Mouse (Mus musculus) forebrain, embryonic 14.5 days (tissue): Measurements from ENCODE around the gene Cox8a. TPM values are rescaled to one million over a fixed set of nuclear protein-coding genes. Genes with fewer than 3 reads are reported as not detected.
A peak's percentile ranks its signal among the peaks of the same experiment; 100 is the strongest.

Source experiments
- ATAC-seq: fragments of 200-750 bp; cut with Nextera tagmentation; 2 replicates; pipeline ENCODE4 v1.8.0; 2017; ENCODE audit warnings: mild to moderate bottlenecking, moderate library complexity
- DNase-seq: peaks from one replicate; pipeline ENCODE4 v3.0.0-alpha.2; 2015; ENCODE audit warnings: low spot score
- H3K27ac ChIP-seq: fragments of 300-500 bp; sonication (generic); 2 replicates; pipeline ENCODE4 v1.5.1; 2014; ENCODE audit warnings: low read depth, mild to moderate bottlenecking, control low read depth, low read length, moderate library complexity
- H3K27me3 ChIP-seq: fragments of 300-500 bp; sonication (generic); replicated peaks from 2 replicates; pipeline ENCODE4 v1.6.1; 2014; ENCODE audit warnings: low read length, control low read depth, mixed read lengths; ENCODE audit not compliant: control insufficient read depth, insufficient read depth
- H3K36me3 ChIP-seq: fragments of 300-500 bp; sonication (generic); 2 replicates; pipeline ENCODE4 v1.6.1; 2014; ENCODE audit warnings: low read length, control low read depth; ENCODE audit not compliant: control insufficient read depth, insufficient read depth
- H3K4me1 ChIP-seq: fragments of 300-500 bp; sonication (generic); 2 replicates; pipeline ENCODE4 v1.6.1; 2014; ENCODE audit warnings: antibody characterized with exemption, low read length, control low read depth; ENCODE audit not compliant: control insufficient read depth, insufficient read depth
- H3K4me2 ChIP-seq: fragments of 300-500 bp; sonication (generic); 2 replicates; pipeline ENCODE4 v1.6.1; 2014; ENCODE audit warnings: mild to moderate bottlenecking, control low read depth, low read length
- H3K4me3 ChIP-seq: fragments of 300-500 bp; sonication (generic); 2 replicates; pipeline ENCODE4 v1.5.1; 2014; ENCODE audit warnings: low read depth, low read length, control low read depth
- H3K9ac ChIP-seq: fragments of 300-500 bp; sonication (generic); 2 replicates; pipeline ENCODE4 v1.6.1; 2014; ENCODE audit warnings: mild to moderate bottlenecking, low read length, control low read depth, moderate library complexity
- H3K9me3 ChIP-seq: fragments of 300-500 bp; sonication (generic); replicated peaks from 2 replicates; pipeline ENCODE4 v1.6.1; 2016; ENCODE audit warnings: low read length, control low read depth, mixed read lengths; ENCODE audit not compliant: control insufficient read depth
- WGBS: fragments of 180-500 bp; shearing (Covaris S2); extraction: QIAGEN DNeasy Blood & Tissue Kit; methylation state at CpG from one replicate; pipeline ENCODE4 v1.1.7; 2014; 5-methylcytosine and 5-hydroxymethylcytosine counted together
- polyA plus RNA-seq: library from polyadenylated mRNA; unstranded; fragments of >200 nt; fragmentation: Nextera tagmentation; extraction: Ambion mirVana; gene quantifications from 2 replicates; pipeline ENCODE4 v1.2.1, GENCODE M21; 2014

Gene Cox8a
- polyA plus RNA-seq, 1 experiment from 2014 or later: 935 TPM

GRCm38 (mm10) chr19:7197445-7197844 is 20.0 kb downstream of the Cox8a start:
- H3K27ac ChIP-seq: no peak overlapping the region
- no peak for ATAC-seq

GRCm38 (mm10) chr19:7196741-7197270 is 20.6 kb downstream of the Cox8a start:
- ATAC-seq (peak; percentile 15; the same call in 1 of the 2 replicates), DNase-seq (no peak)
- H3K4me2 ChIP-seq: no peak overlapping the region
- H3K4me1 ChIP-seq: peaks cover 12% of the 10 kb centered on the region
- H3K9me3 ChIP-seq: no peaks in the 10 kb centered on the region
- no peak overlapping the region for H3K9ac ChIP-seq
- no peak overlapping the region for H3K27ac ChIP-seq
- H3K36me3 ChIP-seq: peaks cover 48% of the 10 kb centered on the region
- H3K27me3 ChIP-seq: no peaks in the 10 kb centered on the region
- WGBS: 15% methylated on average over 17 of the region's 17 CpGs
- no peak overlapping the region for H3K4me3 ChIP-seq

More at GRCm38 (mm10) chr19:7197445-7197844, 20.0 kb downstream of the Cox8a start:
- Histone ChIP-seq H3K9ac (no peak overlapping the region), H3K36me3 (peaks cover 52% of the 10 kb centered on the region), H3K4me2 (no peak overlapping the region), H3K9me3 (no peaks in the 10 kb centered on the region), H3K27me3 (no peaks in the 10 kb centered on the region), H3K4me3 (no peak overlapping the region), H3K4me1 (peaks cover 6% of the 10 kb centered on the region)
- WGBS: 84% methylated on average over 9 of the region's 9 CpGs
- no peak for DNase-seq

GRCm38 (mm10) chr19:7195900-7196728 is 21.3 kb downstream of the Cox8a start:
- no peaks in the 10 kb centered on the region for H3K9me3 ChIP-seq
- H3K4me3 ChIP-seq: no peak overlapping the region
- H3K27ac ChIP-seq: no peak overlapping the region
- peaks cover 41% of the 10 kb centered on the region for H3K36me3 ChIP-seq
- 14% methylated on average over 33 of the region's 33 CpGs for WGBS
- DNase-seq (peak; percentile 59), ATAC-seq (no peak)
- H3K4me2 ChIP-seq: no peak overlapping the region
- no peak overlapping the region for H3K9ac ChIP-seq
- peaks cover 15% of the 10 kb centered on the region for H3K4me1 ChIP-seq
- no peaks in the 10 kb centered on the region for H3K27me3 ChIP-seq

- no peak overlapping the region for H3K9ac ChIP-seq
- H3K9me3 ChIP-seq: no peaks in the 10 kb centered on the region
- DNase-seq: peak; percentile 71
- 0% methylated on average over 2 of the region's 2 CpGs for WGBS
- no peak overlapping the region for H3K4me2 ChIP-seq
- H3K4me1 ChIP-seq: peaks cover 23% of the 10 kb centered on the region
- ATAC-seq: no peak
- H3K4me3 ChIP-seq: no peak overlapping the region
- H3K36me3 ChIP-seq: peaks cover 8% of the 10 kb centered on the region; the same call in 1 of the 2 replicates
- H3K27ac ChIP-seq: no peak overlapping the region
- no peaks in the 10 kb centered on the region for H3K27me3 ChIP-seq
Observed at GRCm38 (mm10) chr19:7192561-7192967, 24.9 kb downstream of the Cox8a start.

GRCm38 (mm10) chr19:7191639-7192038 is 25.8 kb downstream of the Cox8a start:
- WGBS: 52% methylated on average over 6 of the region's 6 CpGs
- Histone ChIP-seq H3K9me3 (no peaks in the 10 kb centered on the region), H3K27ac (no peak overlapping the region), H3K27me3 (no peaks in the 10 kb centered on the region), H3K4me1 (peaks cover 23% of the 10 kb centered on the region), H3K9ac (no peak overlapping the region), H3K36me3 (no peaks in the 10 kb centered on the region), H3K4me3 (no peak overlapping the region), H3K4me2 (no peak overlapping the region)
- ATAC-seq (no peak), DNase-seq (no peak)

GRCm38 (mm10) chr19:7190986-7191385 is 26.4 kb downstream of the Cox8a start:
- WGBS: 11% methylated on average over 5 of the region's 5 CpGs
- H3K4me3 ChIP-seq: no peak overlapping the region
- no peak overlapping the region for H3K4me2 ChIP-seq
- H3K27ac ChIP-seq: no peak overlapping the region
- H3K27me3 ChIP-seq: no peaks in the 10 kb centered on the region
- ATAC-seq (no peak), DNase-seq (no peak)
- H3K4me1 ChIP-seq: peaks cover 23% of the 10 kb centered on the region
- no peaks in the 10 kb centered on the region for H3K9me3 ChIP-seq
- no peak overlapping the region for H3K9ac ChIP-seq
- no peaks in the 10 kb centered on the region for H3K36me3 ChIP-seq

- H3K4me2 ChIP-seq: no peak overlapping the region
- DNase-seq (no peak), ATAC-seq (no peak)
- no peaks in the 10 kb centered on the region for H3K27me3 ChIP-seq
- H3K9me3 ChIP-seq: no peaks in the 10 kb centered on the region
- H3K9ac ChIP-seq: no peak overlapping the region
- peaks cover 31% of the 10 kb centered on the region for H3K4me1 ChIP-seq
- no peaks in the 10 kb centered on the region for H3K36me3 ChIP-seq
- no peak overlapping the region for H3K27ac ChIP-seq
- WGBS: 83% methylated on average over 4 of the region's 4 CpGs
- no peak overlapping the region for H3K4me3 ChIP-seq
Observed at GRCm38 (mm10) chr19:7189026-7189425, 28.4 kb downstream of the Cox8a start.

- no peaks in the 10 kb centered on the region for H3K27me3 ChIP-seq
- ATAC-seq: no peak
- H3K36me3 ChIP-seq: no peaks in the 10 kb centered on the region
- H3K9ac ChIP-seq: no peak overlapping the region
- H3K9me3 ChIP-seq: no peaks in the 10 kb centered on the region
- DNase-seq: no peak
- peaks cover 39% of the 10 kb centered on the region for H3K4me1 ChIP-seq
- WGBS: 56% methylated on average over 5 of the region's 5 CpGs
- H3K27ac ChIP-seq: no peak overlapping the region
- H3K4me2 ChIP-seq: no peak overlapping the region
- H3K4me3 ChIP-seq: no peak overlapping the region
Observed at GRCm38 (mm10) chr19:7187157-7187556, 30.3 kb downstream of the Cox8a start.

GRCm38 (mm10) chr19:7185715-7186291 is 31.6 kb downstream of the Cox8a start:
- Histone ChIP-seq H3K9me3 (no peaks in the 10 kb centered on the region), H3K27ac (no peak overlapping the region), H3K4me3 (no peak overlapping the region), H3K9ac (0 out of 2 replicates have a peak overlapping the region, but pooled peaks have one; percentile 25), H3K27me3 (no peaks in the 10 kb centered on the region), H3K4me1 (peaks cover 43% of the 10 kb centered on the region), H3K4me2 (no peak overlapping the region), H3K36me3 (no peaks in the 10 kb centered on the region)
- ATAC-seq (no peak), DNase-seq (no peak)
- WGBS: 10% methylated on average over 18 of the region's 18 CpGs
